Mouse (Mus musculus) cerebellum, adult 11-12 months (tissue): ENCODE measurements around the gene Pacrg.

ENCODE experiments used
- DNase-seq: peaks from one replicate; pipeline ENCODE4 v3.0.0; 2022

The Pacrg gene

GRCm38 (mm10) chr17:10441501-10442111 is 398.5 kb downstream of the Pacrg start:
- DNase-seq, result no peak

GRCm38 (mm10) chr17:10440961-10441360 is 399.1 kb downstream of the Pacrg start:
- no peak for DNase-seq

GRCm38 (mm10) chr17:10439815-10440214 is 400.3 kb downstream of the Pacrg start:
- DNase-seq, result no peak

- no peak for DNase-seq
Observed at GRCm38 (mm10) chr17:10434867-10435266, 405.2 kb downstream of the Pacrg start.

- no peak for DNase-seq
Observed at GRCm38 (mm10) chr17:10432525-10433180, 407.5 kb downstream of the Pacrg start.

- DNase-seq, result no peak
Observed at GRCm38 (mm10) chr17:10431849-10432524, 408.1 kb downstream of the Pacrg start.

- no peak for DNase-seq
Observed at GRCm38 (mm10) chr17:10430831-10431230, 409.3 kb downstream of the Pacrg start.

GRCm38 (mm10) chr17:10429406-10429805 is 410.7 kb downstream of the Pacrg start:
- no peak for DNase-seq

- DNase-seq, result no peak
Observed at GRCm38 (mm10) chr17:10425311-10425710, 414.8 kb downstream of the Pacrg start.

GRCm38 (mm10) chr17:10417558-10418253 is 422.4 kb downstream of the Pacrg start:
- no peak for DNase-seq

GRCm38 (mm10) chr17:10416995-10417394 is 423.1 kb downstream of the Pacrg start:
- no peak for DNase-seq

- no peak for DNase-seq
Observed at GRCm38 (mm10) chr17:10416101-10416500, 424.0 kb downstream of the Pacrg start.

- DNase-seq, result no peak
Observed at GRCm38 (mm10) chr17:10414383-10414782, 425.7 kb downstream of the Pacrg start.

- DNase-seq, result no peak
Observed at GRCm38 (mm10) chr17:10413870-10414269, 426.2 kb downstream of the Pacrg start.

- DNase-seq, result no peak
Observed at GRCm38 (mm10) chr17:10410597-10411476, 429.3 kb downstream of the Pacrg start.

- no peak for DNase-seq
Observed at GRCm38 (mm10) chr17:10408681-10409081, 431.4 kb downstream of the Pacrg start.

- no peak for DNase-seq
Observed at GRCm38 (mm10) chr17:10407031-10407722, 432.9 kb downstream of the Pacrg start.

GRCm38 (mm10) chr17:10406311-10406710 is 433.8 kb downstream of the Pacrg start:
- no peak for DNase-seq

- no peak for DNase-seq
Observed at GRCm38 (mm10) chr17:10405906-10406305, 434.2 kb downstream of the Pacrg start.

- DNase-seq, result no peak
Observed at GRCm38 (mm10) chr17:10403186-10403585, 436.9 kb downstream of the Pacrg start.

- no peak for DNase-seq
Observed at GRCm38 (mm10) chr17:10402064-10402640, 438.0 kb downstream of the Pacrg start.
